Mouse (Mus musculus) liver (tissue): ENCODE data around the gene Ralgps2.

ENCODE experiments used
- DNase-seq: peaks from one replicate; pipeline ENCODE4 v3.0.0-alpha.2; 2020; ENCODE audit warnings: mixed read lengths

Ralgps2 gene

DNA sequence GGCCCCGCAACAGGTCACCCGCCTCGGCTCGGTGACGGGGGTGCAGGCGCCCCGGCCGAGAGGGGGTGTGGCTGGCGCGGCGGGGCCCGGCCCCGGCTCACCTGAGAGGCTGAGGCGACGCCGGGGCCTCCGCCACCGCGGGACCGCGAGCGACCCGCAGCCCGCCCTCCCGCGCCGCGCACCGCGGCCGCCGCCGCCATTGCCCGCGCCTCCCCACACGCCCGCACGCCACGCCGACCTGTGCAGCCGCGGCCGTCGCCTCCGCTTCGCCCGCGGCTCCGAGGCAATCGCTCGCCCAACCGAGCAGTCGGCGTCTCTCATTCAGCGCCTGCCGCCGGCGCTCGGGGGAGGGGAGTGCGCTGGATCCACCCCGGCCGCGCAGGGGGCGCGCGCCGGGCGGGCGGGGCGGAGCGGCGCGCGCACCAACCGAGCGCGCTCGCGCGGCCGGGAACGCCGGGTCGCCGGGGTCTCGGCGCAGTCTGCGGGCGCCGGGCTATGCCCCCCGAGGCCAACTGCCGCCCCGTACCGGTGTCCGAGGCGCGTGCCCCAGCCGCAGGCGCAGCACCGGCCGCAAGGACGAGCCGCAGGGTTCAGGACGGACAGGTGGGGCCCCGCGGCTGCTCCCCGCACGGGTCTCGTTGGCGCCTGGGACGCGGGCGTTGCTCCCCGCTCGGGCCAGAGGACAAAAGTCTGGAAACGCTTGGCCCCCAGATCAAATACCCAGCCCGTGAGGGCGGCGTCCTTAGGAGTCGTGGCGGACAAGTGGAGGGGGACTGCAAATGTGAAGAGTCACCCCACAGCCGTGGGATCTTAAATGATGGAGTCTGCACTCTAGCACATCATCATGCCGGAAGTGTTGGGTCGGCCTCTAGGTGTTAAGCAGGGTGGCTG, at the start of gene Ralgps2:
Ralgps2 (minus strand) TSS at position 376 of the 891 bp plus-strand sequence.
- DNase-seq = peak; percentile 76

DNA sequence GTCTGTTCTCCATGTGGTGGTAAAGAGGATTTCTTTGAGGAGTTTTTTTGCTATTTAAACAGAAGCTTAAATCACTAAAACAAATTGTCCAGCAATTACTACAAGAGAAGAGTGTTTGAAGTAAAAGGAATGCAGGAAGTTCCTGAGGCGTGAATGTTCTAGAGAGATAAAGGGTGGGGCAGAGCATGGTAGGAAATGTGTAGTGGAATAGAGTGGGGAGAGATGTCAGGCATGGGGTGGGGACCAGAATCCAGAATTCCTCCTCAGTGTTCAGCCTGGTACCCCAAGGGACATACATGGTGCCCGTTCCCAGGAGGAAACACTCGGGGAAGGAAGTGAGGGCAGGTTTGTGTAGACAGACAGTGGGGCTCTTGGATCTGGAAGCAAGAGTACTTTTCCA, 48.1 kb upstream of the Ralgps2 start:
- DNase-seq = peak; percentile 61

DNA sequence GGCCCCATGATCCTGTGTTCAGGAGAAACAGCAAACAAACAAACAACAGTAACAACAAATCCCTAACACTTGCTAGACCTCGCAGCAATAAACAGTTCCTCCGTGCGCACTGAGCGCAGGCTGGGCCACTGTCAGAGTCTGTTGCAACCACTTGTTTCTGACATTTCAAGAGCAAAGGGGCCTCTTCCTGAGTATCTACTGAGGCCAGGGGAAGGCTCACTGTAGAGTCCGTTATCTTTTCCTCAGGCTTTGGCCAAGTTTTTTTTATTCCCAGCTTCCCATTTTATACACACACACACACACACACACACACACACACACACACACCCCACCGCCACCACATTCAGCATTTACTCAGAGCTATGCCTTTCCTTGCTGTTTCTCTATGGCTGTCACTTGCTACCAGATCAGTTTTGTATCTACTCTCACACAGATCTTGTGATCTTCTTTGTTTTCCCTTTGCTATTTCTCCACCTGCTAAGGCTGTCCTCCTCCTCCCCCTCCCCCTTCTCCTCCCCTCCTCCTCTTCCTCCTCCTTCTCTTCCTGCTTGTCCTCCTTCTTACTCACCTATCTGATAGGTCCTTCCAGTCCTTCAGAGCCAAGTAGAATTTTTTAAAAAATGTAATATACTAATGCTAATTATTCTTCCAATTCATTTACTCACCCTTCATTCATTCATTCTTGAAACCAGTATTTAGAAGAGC, 47.4 kb upstream of the Ralgps2 start:
- peak; percentile 68 for DNase-seq

DNA sequence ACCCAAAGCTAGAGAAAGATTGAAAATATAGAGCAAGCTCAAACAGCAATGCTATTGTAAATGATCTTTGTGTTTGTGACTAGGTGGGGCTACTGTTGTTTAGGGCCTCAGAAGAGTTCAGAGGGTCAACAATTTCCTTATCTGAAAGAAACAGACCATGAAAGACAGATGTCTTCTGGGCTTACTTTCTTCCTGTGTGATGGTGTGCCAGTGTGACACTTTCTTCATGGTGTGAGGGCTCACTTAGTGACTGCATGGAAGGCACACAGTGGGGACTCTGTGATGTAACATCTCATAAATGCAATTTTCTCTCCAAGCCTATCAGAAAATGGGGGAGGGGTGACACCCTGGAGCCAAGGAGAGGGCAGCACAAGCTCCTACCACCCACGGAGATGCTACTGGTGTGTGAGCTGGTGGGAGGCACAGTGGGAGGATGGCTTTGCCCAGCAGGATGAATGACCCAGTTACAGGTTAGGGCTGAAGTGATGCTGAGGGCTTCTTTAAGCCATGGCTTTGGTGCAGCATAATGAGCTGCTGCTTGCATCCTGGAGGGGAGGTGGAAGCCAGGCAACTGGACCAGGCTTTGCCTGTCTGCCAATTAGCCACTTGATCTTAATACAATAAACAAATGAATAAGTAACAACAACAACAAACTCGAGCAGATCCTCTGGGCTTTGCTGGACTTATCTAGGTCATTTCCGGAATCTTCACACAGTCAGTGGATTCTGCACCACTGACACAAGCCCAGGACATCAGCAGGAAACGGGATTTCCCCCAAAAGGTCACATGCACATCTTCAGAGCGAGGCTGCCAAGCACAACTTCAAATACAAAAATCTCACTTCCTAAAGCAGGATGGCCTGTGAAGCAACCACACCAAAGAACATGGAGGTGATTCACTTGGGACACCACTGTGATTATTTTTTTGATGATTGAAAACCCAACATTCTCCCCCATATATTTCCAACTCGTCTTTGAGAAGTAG, 46.5 kb upstream of the Ralgps2 start:
- peak; percentile 29 for DNase-seq

DNA sequence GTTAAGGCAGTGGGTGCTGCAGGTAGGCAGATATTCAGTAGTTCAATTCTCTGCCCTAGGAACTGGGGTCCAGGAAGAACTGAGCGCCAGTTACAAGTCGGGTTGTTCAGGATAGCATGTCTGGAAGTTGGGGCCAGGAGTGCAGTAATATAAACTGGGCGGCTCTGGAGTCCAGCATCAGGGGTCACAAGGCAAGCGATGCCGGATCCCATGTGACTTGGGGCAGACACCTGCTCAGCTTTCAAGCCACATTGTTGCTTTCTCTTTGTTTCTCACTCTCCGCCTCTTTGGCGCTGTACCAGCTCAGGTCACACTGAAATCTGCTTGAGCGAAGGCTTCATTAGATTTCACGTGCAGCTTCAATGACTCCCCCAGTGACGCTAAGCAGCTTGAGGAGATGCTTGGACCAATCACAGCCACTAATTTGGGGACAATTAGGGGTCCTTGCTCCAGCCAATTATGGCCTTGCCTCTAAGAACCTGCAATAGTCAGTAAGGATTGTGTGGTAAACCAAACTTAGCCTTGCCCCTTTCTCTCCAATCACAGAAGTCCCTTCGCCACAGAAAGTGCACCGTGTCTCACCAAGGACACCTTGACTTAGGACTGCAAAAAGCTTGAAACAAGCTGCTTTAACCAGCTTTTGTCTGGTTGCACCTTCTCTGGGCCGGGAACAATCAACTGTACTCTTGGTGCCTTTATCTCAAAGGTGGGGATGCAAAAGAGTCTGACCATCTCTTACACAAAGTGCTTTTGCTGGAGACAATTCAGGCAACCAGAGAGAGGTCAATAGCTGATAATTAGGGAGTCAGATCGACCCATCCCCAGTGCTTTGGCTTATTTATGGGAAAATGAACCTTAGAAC, 43.8 kb upstream of the Ralgps2 start:
- DNase-seq = no peak

DNA sequence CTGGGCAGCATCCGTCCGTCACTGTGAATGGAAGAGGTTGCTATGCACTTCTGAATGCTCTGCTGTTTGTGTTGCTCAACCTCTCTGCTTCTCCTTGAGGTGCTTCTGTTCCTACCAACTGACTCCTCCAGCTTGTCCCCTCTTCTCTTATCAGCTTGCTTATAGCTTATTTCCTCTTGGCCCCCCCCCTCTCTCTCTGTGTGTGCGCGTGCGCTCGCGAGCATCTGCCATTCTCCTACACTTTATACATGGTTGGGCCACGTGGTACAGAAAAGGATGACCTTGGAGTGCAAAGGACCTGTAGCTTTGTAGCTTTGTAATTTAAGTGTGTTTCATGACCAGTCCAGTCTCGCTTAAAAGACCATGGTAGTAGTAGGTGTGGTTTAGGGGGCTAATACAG, 42.5 kb upstream of the Ralgps2 start:
- no peak for DNase-seq

DNA sequence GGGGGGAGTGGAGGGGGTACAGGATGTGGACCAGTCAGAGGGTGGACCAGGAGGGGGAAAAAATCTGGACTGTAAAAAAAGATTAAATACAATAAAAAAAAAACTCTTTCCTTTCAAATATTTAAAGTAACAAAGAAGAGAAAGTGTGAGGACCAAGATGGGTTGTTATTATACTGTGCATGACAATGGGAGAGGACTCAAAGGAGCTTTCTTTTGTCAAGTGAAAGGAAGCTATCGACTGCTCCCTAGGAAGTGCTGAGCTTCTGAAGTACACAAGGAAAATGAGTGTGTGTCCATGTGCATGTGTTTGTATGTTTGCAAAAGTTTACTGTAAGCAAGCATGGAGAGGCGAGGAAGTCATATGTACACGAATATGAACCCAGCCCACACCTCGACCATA, 40.3 kb upstream of the Ralgps2 start:
- DNase-seq = no peak

DNA sequence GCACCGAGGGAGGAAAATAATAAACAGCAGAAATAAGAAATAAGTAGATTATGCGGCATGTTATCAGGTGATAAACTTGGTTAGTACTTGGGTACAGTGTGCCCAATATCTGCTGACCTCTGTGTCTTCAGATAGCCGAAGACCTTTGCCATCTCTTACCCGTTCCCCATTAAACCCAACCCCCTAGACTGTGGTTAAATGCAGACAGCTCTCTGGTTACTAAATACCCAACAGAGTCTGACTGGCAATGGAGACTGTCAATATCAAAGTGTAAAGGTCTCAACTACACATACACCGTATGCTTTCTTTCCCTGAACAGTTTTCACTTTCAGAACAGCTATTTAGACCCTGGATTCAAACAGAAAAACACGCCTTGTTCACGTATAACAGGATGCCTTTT, 39.2 kb upstream of the Ralgps2 start:
- no peak for DNase-seq

DNA sequence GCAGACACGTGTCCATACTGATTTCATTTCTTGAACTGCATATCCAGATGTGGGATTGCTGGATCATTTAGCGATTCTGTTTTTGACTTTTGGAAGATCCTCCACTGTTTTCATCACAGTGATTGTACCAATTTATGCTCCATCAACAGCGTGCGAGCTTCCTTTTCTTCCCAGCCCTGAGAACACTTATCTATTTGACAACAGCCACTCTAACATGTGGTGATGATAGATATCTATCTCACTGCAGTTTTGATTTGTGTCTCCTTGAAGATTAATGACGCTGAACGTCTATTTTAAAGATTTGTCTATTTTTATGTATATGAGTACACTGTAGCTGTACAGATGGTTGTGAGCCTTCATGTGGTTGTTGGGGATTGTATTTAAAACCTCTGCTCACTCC, 34.4 kb upstream of the Ralgps2 start:
- DNase-seq = no peak

DNA sequence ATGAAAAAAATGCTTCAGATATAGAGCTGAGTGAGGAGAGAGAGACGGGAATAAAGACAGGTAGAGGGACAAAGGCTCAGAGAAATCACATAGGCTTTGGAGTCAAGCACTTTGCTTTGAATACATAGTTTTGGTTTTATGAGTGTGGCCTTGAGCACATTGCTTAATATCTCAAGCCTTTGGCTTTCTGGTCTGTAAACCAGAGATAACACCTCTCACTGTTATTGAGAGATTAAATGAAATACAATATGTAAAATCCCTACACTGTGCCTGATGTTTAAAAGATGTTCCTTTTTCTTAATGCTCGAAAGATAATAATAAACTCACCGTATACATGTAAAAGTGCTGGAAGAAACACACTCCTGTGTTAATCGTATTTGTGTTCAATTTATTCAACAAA, 33.0 kb upstream of the Ralgps2 start:
- no peak for DNase-seq

DNA sequence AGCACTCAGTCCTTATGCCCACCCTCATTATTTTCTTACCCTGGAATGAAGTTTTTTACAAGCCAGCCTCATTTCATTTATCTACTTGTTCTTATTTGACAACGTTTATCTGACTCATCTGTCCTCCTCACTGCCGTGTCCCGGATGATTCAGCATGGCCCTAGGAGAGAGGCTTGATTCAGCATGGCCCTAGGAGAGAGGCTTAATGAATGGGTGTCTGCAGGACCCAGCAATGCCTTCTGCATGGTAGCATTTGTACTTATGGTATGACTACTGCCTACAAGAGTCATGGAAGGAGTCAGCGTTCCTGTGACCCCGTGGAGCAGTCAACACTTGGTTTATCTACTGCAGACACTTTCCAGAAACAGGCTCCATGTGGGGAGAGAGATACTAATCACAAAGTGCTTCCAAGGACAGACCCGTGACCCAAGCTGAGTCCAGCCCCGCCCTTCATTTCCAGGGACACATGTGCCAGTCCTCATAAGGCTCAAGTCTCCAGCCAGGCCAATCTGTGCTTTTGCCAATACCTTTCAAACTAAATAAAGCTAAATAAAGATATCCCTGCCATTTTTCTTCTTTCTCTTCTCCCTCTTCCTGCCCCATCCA, 31.9 kb upstream of the Ralgps2 start:
- DNase-seq = peak; percentile 56

DNA sequence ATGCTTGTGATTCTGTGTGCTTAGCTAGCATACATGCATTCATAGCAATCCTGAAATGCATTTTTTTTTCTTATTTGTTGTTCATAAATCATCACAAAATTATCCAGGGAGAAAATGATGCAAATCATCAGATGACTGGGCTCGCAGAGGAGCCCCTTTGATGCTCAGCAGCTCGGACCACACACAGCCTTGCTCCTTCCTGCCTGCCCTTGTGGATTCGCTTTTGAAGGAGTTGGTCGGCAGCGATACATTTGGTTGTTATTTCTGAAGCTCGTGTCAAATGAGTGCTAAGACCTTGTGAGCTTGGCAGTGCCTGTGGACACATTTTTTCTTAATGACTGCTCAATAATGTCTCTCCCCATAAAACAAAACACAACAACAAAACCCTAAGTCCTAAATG, 31.2 kb upstream of the Ralgps2 start:
- no peak for DNase-seq

DNA sequence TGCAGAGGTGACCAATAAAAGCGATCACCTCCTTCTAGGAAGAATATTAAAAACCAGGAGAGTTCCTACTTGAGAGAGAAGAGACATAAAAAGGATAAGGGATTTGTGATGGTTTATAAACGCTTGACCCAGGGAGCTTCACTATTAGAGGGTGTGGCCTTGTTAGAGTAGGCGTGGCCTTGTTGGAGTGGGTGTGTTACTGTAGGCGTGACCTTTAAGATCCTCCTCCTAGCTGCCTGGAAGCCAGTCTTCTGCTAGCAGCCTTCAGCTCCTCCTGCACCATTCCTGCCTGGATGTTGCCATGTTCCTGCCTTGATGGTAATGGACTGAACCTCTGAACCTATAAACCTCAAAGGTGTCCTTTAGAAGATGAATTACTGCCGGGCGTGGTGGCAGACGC, 28.7 kb upstream of the Ralgps2 start:
- DNase-seq = peak; percentile 65

DNA sequence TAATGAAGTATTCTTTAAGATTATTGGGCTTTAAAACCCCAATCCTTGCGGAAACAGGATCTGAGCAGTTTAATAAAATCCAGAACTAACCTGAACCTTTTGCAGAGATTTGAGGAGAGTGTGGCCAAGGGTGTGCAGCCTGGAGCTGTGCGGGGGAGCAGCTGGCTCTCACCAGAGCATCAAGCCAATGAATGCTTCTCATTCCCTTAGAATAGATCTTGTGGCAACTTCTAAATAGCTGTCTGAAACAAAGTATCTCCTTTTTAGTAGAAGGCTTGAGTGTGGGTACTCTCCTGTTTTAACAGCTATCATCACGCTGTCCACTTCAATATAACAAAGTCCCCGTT, 25.1 kb upstream of the Ralgps2 start:
- DNase-seq = no peak

DNA sequence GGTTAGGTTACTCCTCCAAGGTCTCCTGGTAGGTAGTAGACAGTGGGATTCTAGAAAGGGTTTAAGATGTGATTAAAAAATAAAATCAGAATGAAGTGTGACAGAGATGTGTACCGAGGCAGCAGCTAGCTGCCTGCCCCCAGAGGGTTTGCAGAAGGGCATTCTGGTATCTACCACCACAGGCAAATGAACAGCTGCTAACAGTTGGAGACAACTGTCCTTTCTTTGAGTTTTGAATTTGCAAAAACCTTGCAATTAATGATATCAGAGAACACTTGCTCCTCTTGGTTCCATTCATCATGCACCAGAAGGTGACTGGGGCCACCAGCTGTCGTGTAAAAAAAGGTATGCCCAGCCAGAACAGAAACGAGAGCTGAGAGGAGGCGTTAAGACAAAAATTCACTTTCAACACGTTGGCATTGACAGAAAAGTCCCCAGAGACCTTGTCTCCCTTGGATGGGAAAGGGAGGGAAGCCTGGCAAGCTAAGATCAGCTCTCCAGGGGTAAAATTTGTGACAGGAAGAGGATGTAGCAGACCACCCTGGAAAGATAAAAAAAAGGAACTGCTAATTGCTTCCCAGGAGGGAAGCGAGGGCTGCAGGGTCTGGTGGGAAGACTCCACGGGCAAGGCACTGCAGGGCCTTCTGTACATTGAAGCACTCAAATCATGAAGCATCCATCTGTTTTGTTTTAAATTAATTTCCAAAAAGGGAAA, 24.6 kb upstream of the Ralgps2 start:
- DNase-seq = no peak

DNA sequence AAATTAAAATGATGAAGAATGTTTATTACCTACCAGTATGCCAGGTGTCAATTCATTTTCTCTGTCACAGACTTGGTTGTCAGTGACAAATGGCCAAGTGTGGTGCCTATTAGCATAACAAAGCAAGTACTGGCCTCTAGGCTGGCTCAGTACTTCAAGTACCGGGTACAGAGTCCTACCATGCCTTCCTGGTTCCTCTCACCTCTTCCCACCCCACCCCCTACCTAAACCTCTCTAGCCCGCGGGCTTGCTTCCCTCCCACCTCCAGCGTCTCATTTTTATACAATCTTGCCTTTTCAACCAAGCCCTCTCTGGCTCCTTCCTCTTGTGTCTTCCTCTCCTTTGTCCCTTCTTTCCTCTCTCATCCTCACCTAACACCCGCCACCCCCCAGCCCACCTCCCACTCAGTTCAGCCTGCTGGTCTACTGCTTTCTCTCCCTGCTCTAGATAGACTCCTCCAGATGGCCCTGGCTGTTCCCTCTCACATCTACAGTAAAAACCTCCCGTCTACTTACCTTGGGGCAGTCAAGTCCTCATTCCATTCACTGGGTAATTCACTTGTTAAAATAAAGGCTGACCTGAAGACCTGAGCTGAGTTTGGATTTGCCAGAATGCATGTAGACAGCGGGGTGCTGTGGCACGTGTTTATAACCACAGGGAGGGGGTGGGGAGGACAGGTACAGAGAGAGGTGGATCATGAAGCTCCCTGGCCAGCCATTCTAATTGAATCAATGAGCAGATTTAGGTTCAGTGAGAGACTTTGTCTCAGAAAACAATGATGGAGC, 22.2 kb upstream of the Ralgps2 start:
- no peak for DNase-seq

DNA sequence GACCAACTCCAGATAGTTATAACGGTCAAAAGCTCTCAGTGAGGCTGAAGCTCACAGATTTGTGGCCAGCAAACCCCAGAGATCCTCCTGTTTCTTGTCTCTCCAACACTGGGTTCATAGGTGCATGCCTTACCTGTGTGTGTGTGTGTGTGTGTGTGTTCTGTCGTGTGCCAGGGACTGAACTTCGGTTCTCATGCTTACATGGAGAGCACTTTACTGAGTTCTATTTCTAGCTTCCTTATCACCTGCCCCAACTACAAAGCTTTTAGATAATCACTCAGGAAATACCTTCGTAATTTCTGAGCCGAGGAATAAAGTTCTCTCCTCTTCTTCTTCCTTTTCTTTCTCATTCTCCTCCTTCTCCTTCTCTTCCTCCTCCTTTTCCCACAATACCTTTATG, 19.6 kb upstream of the Ralgps2 start:
- DNase-seq = no peak

DNA sequence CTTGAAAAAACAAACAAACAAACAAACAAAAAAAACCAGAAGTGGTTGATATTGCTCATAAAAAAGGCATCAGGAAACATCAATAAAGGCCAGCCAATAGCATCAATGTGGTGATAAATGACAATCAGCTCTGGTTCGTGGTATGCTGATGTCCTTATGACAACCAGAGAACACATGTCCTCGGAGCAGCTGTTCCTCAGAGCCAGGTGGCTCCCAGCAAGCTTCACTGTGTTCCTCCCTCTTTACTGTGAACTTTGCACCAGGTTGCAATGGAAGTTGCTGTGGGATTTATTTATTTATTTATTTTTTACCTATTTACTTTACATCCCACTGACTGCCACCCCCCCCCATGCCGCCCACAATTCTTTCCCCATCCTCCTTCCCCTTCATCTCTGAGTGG, 17.9 kb upstream of the Ralgps2 start:
- no peak for DNase-seq

DNA sequence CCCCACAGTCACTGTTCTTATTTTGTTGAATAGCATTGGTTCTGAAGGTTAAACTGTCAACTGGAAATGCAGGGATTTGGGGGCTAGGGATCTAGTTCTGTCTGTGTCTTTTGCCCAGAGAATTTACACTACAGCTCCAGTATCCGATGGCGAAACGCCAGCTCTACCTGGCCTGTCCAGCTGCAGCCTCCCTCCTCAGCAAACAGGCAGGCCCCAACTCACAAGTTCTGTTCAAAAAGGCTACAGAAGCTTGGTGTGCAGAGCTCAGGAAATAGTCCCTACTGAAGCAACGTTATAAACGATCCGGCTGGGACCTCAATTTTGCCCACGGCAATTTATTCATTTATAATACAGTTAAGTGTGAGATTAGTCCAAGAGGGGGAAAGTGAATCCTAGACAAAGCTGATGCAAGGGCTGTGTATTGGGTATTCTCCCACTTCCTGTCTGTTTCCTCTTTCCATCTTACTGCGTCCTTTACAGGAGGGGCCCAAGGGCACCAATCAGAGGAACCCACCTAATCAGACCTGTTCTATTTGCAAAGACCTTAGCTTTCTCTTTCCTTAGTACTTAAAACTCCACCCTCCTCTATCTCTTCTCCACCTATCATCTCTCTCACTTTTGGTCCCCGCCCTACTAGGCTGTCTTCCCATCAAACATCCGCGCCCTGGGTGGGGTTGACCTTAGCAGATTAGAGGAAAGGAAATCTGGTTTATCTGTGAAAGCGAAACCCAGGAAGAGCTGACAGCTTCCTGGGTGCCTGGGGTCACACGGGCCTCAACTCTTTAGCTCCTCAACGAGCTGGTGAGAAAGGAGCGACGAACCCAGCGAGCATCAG, 16.7 kb upstream of the Ralgps2 start:
- peak; percentile 61 for DNase-seq
